Mouse (Mus musculus): ENCODE data around the gene Igsf21.

DNA sequence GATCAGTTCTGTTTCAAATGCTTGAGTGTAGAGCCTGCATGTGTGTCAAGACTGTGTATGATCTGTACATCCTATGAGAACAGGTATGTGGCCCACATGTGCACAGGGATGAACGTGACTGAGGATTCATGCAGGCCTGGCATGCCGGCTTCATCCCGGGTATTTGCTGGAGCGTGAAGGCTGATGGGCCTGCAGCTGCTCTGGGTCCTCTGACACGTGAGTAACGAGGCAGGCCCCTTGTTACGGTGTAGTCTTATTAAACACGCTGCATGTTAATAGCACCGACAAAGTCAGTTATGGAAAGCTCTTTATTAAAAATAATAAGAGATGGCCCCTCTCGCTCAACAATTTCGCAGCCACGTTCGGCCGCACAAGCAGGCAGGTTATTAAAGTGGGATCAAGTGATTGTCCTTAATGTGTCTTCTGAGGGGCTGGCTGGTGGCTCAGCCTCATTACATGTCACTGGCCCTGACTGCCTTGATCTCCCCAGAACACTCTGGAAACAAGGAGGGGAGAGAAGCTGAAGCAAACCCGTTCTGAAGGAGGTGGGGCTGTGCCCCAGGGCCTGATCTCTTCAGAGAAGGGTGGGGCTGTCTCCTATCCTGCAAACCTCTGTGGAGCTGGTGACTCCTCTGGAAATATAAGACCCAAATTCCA lies 22.7 kb upstream of the Igsf21 start:
- TF ChIP-seq CTCF (IDR thresholded peaks at IDR 0.05; ENCODE audit: low read depth, low read length) (no peak), POLR2A (IDR thresholded peaks at IDR 0.05; ENCODE audit: insufficient read depth, low read length) (no peak)

All from ES-Bruce4 (cell line).